ENCODE assay signal across 7 mouse cellular contexts in genomic region chr3:58577506-58578050, GRCm38 (mm10). TPM values are rescaled to one million over a fixed set of nuclear protein-coding genes. Genes with fewer than 3 reads are reported as not detected.
DNase-seq lines count a peak whose midpoint lies in the region; ATAC-seq and TF ChIP-seq lines count a peak whose summit lies in the region.

No protein-coding gene starts in this region.

- no peaks in the 10 kb centered on the region; the same call in 1 of the 2 replicates for H3K36me3 ChIP-seq in spleen, adult 2 months (ENCODE audit: control insufficient read depth, insufficient read depth, low read length)
- peaks cover 6% of the 10 kb centered on the region for H3K36me3 ChIP-seq in limb, embryonic 14.5 days (ENCODE audit: control insufficient read depth, insufficient read depth, low read length)

- TF ChIP-seq CTCF in spleen, adult 2 months (IDR thresholded peaks at IDR 0.05; ENCODE audit: extremely low read depth, insufficient read depth, insufficient read length, insufficient replicate concordance) = no peak
- no peak for TF ChIP-seq CTCF in embryonic fibroblast, embryonic 13.5 days (IDR thresholded peaks at IDR 0.05; ENCODE audit: borderline replicate concordance, insufficient read depth, low read length)

- H3K9me3 ChIP-seq in limb, embryonic 14.5 days (ENCODE audit: control insufficient read depth, low read length) = no peaks in the 10 kb centered on the region

- no peak for ATAC-seq in limb, embryonic 14.5 days (ENCODE audit: low FRiP score, low read depth)

- TF ChIP-seq POLR2A in spleen, adult 2 months (IDR thresholded peaks at IDR 0.05; ENCODE audit: low read depth, low read length) = no peak
- no peak for TF ChIP-seq POLR2A in embryonic fibroblast, embryonic 13.5 days (IDR thresholded peaks at IDR 0.05; ENCODE audit: low read depth, low read length)
- no peak for TF ChIP-seq POLR2A in limb, embryonic 14.5 days (IDR thresholded peaks at IDR 0.05; ENCODE audit: borderline replicate concordance, extremely low read depth, insufficient read depth, insufficient read length)

- H3K27me3 ChIP-seq in spleen, adult 2 months (ENCODE audit: control insufficient read depth, insufficient read depth, low read length) = no peaks in the 10 kb centered on the region
- no peaks in the 10 kb centered on the region for H3K27me3 ChIP-seq in limb, embryonic 14.5 days (ENCODE audit: control insufficient read depth, insufficient read depth, low read length)

- no peak overlapping the region for H3K27ac ChIP-seq in spleen, adult 2 months (ENCODE audit: insufficient read depth, low read length)
- no peak overlapping the region for H3K27ac ChIP-seq in embryonic fibroblast, embryonic 13.5 days (ENCODE audit: insufficient read depth, low read length)
- H3K27ac ChIP-seq in limb, embryonic 14.5 days (replicated peaks; ENCODE audit: low read depth, low read length) = peak overlapping the region; percentile 100

- H3K9ac ChIP-seq in limb, embryonic 14.5 days (ENCODE audit: low read depth, low read length, severe bottlenecking) = peak overlapping the region; percentile 99

- peak overlapping the region; percentile 87; the same call in 1 of the 2 replicates for H3K4me3 ChIP-seq in spleen, adult 2 months (ENCODE audit: extremely low read depth, insufficient read depth, insufficient read length)
- peak overlapping the region; percentile 95 for H3K4me3 ChIP-seq in embryonic fibroblast, embryonic 13.5 days (ENCODE audit: insufficient read depth, low read length)
- peak overlapping the region; percentile 92 for H3K4me3 ChIP-seq in limb, embryonic 14.5 days (replicated peaks; ENCODE audit: low read length)

- H3K4me2 ChIP-seq in limb, embryonic 14.5 days (replicated peaks; ENCODE audit: low read depth, low read length, severe bottlenecking) = peak overlapping the region; percentile 72

- H3K4me1 ChIP-seq in spleen, adult 2 months (ENCODE audit: control insufficient read depth, insufficient read depth, insufficient read length) = peaks cover 7% of the 10 kb centered on the region
- peaks cover 7% of the 10 kb centered on the region; the same call in 1 of the 2 replicates for H3K4me1 ChIP-seq in embryonic fibroblast, embryonic 13.5 days (ENCODE audit: control insufficient read depth, insufficient read depth, low read length)
- H3K4me1 ChIP-seq in limb, embryonic 14.5 days (ENCODE audit: control insufficient read depth, insufficient read depth, low read length) = peaks cover 3% of the 10 kb centered on the region; the same call in 1 of the 2 replicates

- no peak for DNase-seq in spleen, adult 2 months (ENCODE audit: low read depth in 1 of 2, low spot score in 2 of 2)
- no peak for DNase-seq in spleen, postnatal 4 days (ENCODE audit: low spot score in 2 of 2)
- DNase-seq in limb, embryonic 14.5 days (ENCODE audit: low spot score) = no peak
- DNase-seq in ovary, postnatal 36 days (ENCODE audit: low spot score) = no peak
- DNase-seq in layer of hippocampus, adult 18-20 months (ENCODE audit: low spot score in 2 of 2) = no peak
- no peak for DNase-seq in layer of hippocampus, postnatal 14 days (ENCODE audit: low spot score in 2 of 2)

- 15% methylated on average over 8 of the region's 8 CpGs for WGBS in spleen, adult 2 months
- 8% methylated on average over 8 of the region's 8 CpGs for WGBS in limb, embryonic 14.5 days

RNA-seq across cellular contexts. Expression of gene Selenot, which starts 1.1 kb away (rescaled TPM):
- polyA plus RNA-seq in spleen, adult 2 months (2012; rRNA removed) = 22.0 and 22.7 TPM in 2 replicates
- 126 and 130 TPM in 2 replicates for polyA plus RNA-seq in embryonic fibroblast, embryonic 13.5 days (2011; ENCODE audit: insufficient read length, low read depth, missing spikeins)
- polyA plus RNA-seq in limb, embryonic 14.5 days (2012; rRNA removed) = 35.2 and 37.6 TPM in 2 replicates
- 18.3 and 21.1 TPM in 2 replicates for polyA plus RNA-seq in limb, embryonic 14.5 days (2014; fragmentation: Nextera tagmentation; extraction: Ambion mirVana)
- total RNA-seq in layer of hippocampus, adult 18-20 months (2021) = 100 to 1,000 TPM; 146 to 147 TPM
- total RNA-seq in layer of hippocampus, postnatal 14 days (2021) = 100 to 1,000 TPM; 164 to 166 TPM

RNA-seq across cellular contexts. Expression of gene Serp1, which starts 51.9 kb away (rescaled TPM):
- polyA plus RNA-seq in spleen, adult 2 months (2012; rRNA removed) = 57.9 and 90.7 TPM in 2 replicates
- 105 and 131 TPM in 2 replicates for polyA plus RNA-seq in embryonic fibroblast, embryonic 13.5 days (2011; ENCODE audit: insufficient read length, low read depth, missing spikeins)
- 63.8 and 65.7 TPM in 2 replicates for polyA plus RNA-seq in limb, embryonic 14.5 days (2012; rRNA removed)
- 168 and 177 TPM in 2 replicates for polyA plus RNA-seq in limb, embryonic 14.5 days (2014; fragmentation: Nextera tagmentation; extraction: Ambion mirVana)
- 10 to 100 TPM; 21.8 to 22.5 TPM for total RNA-seq in layer of hippocampus, adult 18-20 months (2021)
- 10 to 100 TPM; 30.3 to 30.8 TPM for total RNA-seq in layer of hippocampus, postnatal 14 days (2021)

RNA-seq across cellular contexts. Expression of gene Eif2a, which starts 52.0 kb away (rescaled TPM):
- polyA plus RNA-seq in spleen, adult 2 months (2012; rRNA removed) = 3.3 and 3.4 TPM in 2 replicates
- 85.3 and 107 TPM in 2 replicates for polyA plus RNA-seq in embryonic fibroblast, embryonic 13.5 days (2011; ENCODE audit: insufficient read length, low read depth, missing spikeins)
- polyA plus RNA-seq in limb, embryonic 14.5 days (2012; rRNA removed) = 49.7 and 52.2 TPM in 2 replicates
- 52.8 and 55.8 TPM in 2 replicates for polyA plus RNA-seq in limb, embryonic 14.5 days (2014; fragmentation: Nextera tagmentation; extraction: Ambion mirVana)
- 10 to 100 TPM; 44.1 to 48.3 TPM for total RNA-seq in layer of hippocampus, adult 18-20 months (2021)
- total RNA-seq in layer of hippocampus, postnatal 14 days (2021) = 10 to 100 TPM; 48.3 to 49.8 TPM

RNA-seq across cellular contexts. Expression of gene Erich6, which starts 59.4 kb away (rescaled TPM):
- not detected in 2 replicates for polyA plus RNA-seq in spleen, adult 2 months (2012; rRNA removed)
- 0.32 TPM in 1 of 2 replicates, not detected in the other for polyA plus RNA-seq in embryonic fibroblast, embryonic 13.5 days (2011; ENCODE audit: insufficient read length, low read depth, missing spikeins)
- polyA plus RNA-seq in limb, embryonic 14.5 days (2012; rRNA removed) = 0.09 and 0.21 TPM in 2 replicates
- polyA plus RNA-seq in limb, embryonic 14.5 days (2014; fragmentation: Nextera tagmentation; extraction: Ambion mirVana) = not detected in 2 replicates
- total RNA-seq in layer of hippocampus, adult 18-20 months (2021) = under 1 TPM; 0.74 to 0.86 TPM
- total RNA-seq in layer of hippocampus, postnatal 14 days (2021) = 1 to 10 TPM in 1 of 2 experiments, under 1 TPM in 1; 0.58 to 1.5 TPM

Comparison
In these comparisons a context has a peak if more than half of its experiments do, and no peak if none do; other contexts are left out.
1. RNA of gene Eif2a, which starts 52.0 kb away (polyA plus RNA-seq): 85.3 to 107 TPM in embryonic fibroblast, embryonic 13.5 days and 49.7 to 55.8 TPM in limb, embryonic 14.5 days; 3.3 to 3.4 TPM in spleen, adult 2 months; every median in the first group is over 10 times any median in the second.
2. Peak in every context shown above with its lines, with median percentiles within 50 percentile points of each other: H3K4me3 ChIP-seq.